Mouse (Mus musculus) olfactory bulb, adult 2 months (tissue): Measurements from ENCODE around the gene Cyb561d2. TPM values are rescaled to one million over a fixed set of nuclear protein-coding genes. Genes with fewer than 3 reads are reported as not detected.
"Not testable (repeated sequence)": the region's sequence is repeated elsewhere in the genome, so short reads cannot be mapped to it uniquely, and the experiment has no call there.

Experiments used
- H3K27ac ChIP-seq: fragments of 200-500 bp; 2 replicates; pipeline ENCODE4 v1.5.1; 2012; ENCODE audit warnings: low read depth, low read length; ENCODE audit not compliant: insufficient read depth
- H3K4me1 ChIP-seq: fragments of 200-500 bp; 2 replicates; pipeline ENCODE4 v1.6.1; 2012; ENCODE audit warnings: low read length; ENCODE audit not compliant: control insufficient read depth, insufficient read depth
- H3K4me3 ChIP-seq: fragments of 200-500 bp; 2 replicates; pipeline ENCODE4 v1.5.1; 2012; ENCODE audit warnings: mild to moderate bottlenecking, low read depth, low read length, moderate library complexity; ENCODE audit not compliant: insufficient read depth
- CTCF ChIP-seq: fragments of 200-500 bp; IDR thresholded peaks from 2 replicates; pipeline ENCODE4 v1.5.1; 2012; ENCODE audit warnings: low read depth, mild to moderate bottlenecking, low read length, moderate library complexity; ENCODE audit not compliant: insufficient read depth
- POLR2A ChIP-seq: fragments of 200-500 bp; IDR thresholded peaks from 2 replicates; pipeline ENCODE4 v1.6.1; 2012; ENCODE audit warnings: mild to moderate bottlenecking, low read depth, low read length, moderate library complexity; ENCODE audit not compliant: insufficient read depth
- WGBS: fragments of 180-500 bp; shearing (Covaris S2); methylation state at CpG from one replicate; pipeline ENCODE4 v1.1.7; 2018; 5-methylcytosine and 5-hydroxymethylcytosine counted together
- polyA plus RNA-seq: library from polyadenylated mRNA; stranded (reverse); fragments of >200 nt; gene quantifications from 2 replicates; pipeline ENCODE4 v1.2.4, GENCODE M21; 2012; ENCODE audit warnings: low replicate concordance; ENCODE audit not compliant: missing spikeins, insufficient read depth, insufficient read length

Cyb561d2 gene
- polyA plus RNA-seq, 1 experiment = not detected

- TF ChIP-seq CTCF (no peak), POLR2A (no peak)
- H3K27ac ChIP-seq = no peak overlapping the region
- 81% methylated on average over 14 of the region's 14 CpGs for WGBS
- no peak overlapping the region for H3K4me3 ChIP-seq
- H3K4me1 ChIP-seq = peaks cover 17% of the 10 kb centered on the region
Measured at GRCm38 (mm10) chr9:107575579-107576356, 33.8 kb upstream of the Cyb561d2 start.

GRCm38 (mm10) chr9:107573774-107574173 is 31.8 kb upstream of the Cyb561d2 start:
- H3K4me1 ChIP-seq = peaks cover 20% of the 10 kb centered on the region
- 83% methylated on average over 6 of the region's 6 CpGs for WGBS
- H3K27ac ChIP-seq, H3K4me3 ChIP-seq: not testable (repeated sequence)

DNA sequence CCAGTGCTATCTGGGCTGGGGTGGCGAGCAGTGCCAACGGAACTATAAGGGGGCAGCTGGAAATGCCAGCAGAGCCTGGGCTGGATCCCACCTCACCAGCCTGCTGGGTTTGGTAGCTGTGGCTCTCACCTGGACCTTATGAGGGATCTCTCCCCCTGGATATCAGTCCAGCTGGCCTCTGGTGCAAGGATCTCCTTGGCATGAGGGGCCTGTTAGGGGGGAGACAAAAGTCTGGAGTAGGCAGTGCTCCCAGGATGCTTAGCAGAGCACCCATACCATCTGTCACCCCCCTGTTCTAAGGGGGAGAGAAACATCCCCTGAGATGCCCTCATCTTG is 30.3 kb upstream of the Cyb561d2 start:
- WGBS = 98% methylated on average over 2 of the region's 2 CpGs
- no peak overlapping the region for H3K27ac ChIP-seq
- no peak overlapping the region for H3K4me3 ChIP-seq
- TF ChIP-seq POLR2A (no peak), CTCF (no peak)
- H3K4me1 ChIP-seq = peaks cover 31% of the 10 kb centered on the region

GRCm38 (mm10) chr9:107571534-107572326 is 29.7 kb upstream of the Cyb561d2 start:
- no peak overlapping the region for H3K4me3 ChIP-seq
- peaks cover 31% of the 10 kb centered on the region for H3K4me1 ChIP-seq
- TF ChIP-seq CTCF = no peak
- TF ChIP-seq POLR2A = no peak
- 94% methylated on average over 22 of the region's 22 CpGs for WGBS
- H3K27ac ChIP-seq = no peak overlapping the region

GRCm38 (mm10) chr9:107570845-107571244 is 28.9 kb upstream of the Cyb561d2 start:
- Histone ChIP-seq H3K27ac (no peak overlapping the region), H3K4me3 (no peak overlapping the region), H3K4me1 (peaks cover 31% of the 10 kb centered on the region)
- TF ChIP-seq POLR2A (no peak), CTCF (no peak)
- 92% methylated on average over 21 of the region's 21 CpGs for WGBS

GRCm38 (mm10) chr9:107570016-107570415 is 28.0 kb upstream of the Cyb561d2 start:
- Histone ChIP-seq H3K4me1 (peaks cover 31% of the 10 kb centered on the region), H3K4me3 (peak overlapping the region; percentile 30), H3K27ac (no peak overlapping the region)
- no peak for TF ChIP-seq CTCF
- no peak for TF ChIP-seq POLR2A
- 46% methylated on average over 13 of the region's 13 CpGs for WGBS

- Histone ChIP-seq H3K27ac (peak overlapping the region; percentile 59; the same call in 1 of the 2 replicates), H3K4me1 (peaks cover 33% of the 10 kb centered on the region), H3K4me3 (peak overlapping the region; percentile 84)
- WGBS = under 1% methylated on average over 23 of the region's 23 CpGs
- no peak for TF ChIP-seq POLR2A
- TF ChIP-seq CTCF = no peak
Measured at GRCm38 (mm10) chr9:107569270-107569669, 27.3 kb upstream of the Cyb561d2 start.

GRCm38 (mm10) chr9:107568331-107569261 is 26.6 kb upstream of the Cyb561d2 start:
- TF ChIP-seq POLR2A (0 out of 2 replicates have a peak, but pooled peaks have one; percentile 30), CTCF (no peak)
- WGBS = under 1% methylated on average over 41 of the region's 41 CpGs
- Histone ChIP-seq H3K4me1 (peaks cover 37% of the 10 kb centered on the region), H3K4me3 (peak overlapping the region; percentile 84), H3K27ac (peak overlapping the region; percentile 89)
